Mouse (Mus musculus) left cerebral cortex, postnatal 4 days (tissue): ENCODE measurements around the gene Abca3. TPM values are rescaled to one million over a fixed set of nuclear protein-coding genes. Genes with fewer than 3 reads are reported as not detected.
A peak's percentile ranks its signal among the peaks of the same experiment; 100 is the strongest.

Source experiments
- DNase-seq: peaks from one replicate; pipeline ENCODE4 v3.0.0-alpha.2; 2022
- intact Hi-C: fragments of 180-260 bp; cut with DNase I; formaldehyde crosslinking; loops from one replicate; pipeline ENCODE4 v1.15.1; 2025
- total RNA-seq, 2 experiments: library from RNA; stranded (reverse); gene quantifications; 2 replicates each; pipeline ENCODE4 v1.2.3; 2021

The Abca3 gene
- total RNA-seq: 100 to 1,000 TPM; 109 to 114 TPM

DNA sequence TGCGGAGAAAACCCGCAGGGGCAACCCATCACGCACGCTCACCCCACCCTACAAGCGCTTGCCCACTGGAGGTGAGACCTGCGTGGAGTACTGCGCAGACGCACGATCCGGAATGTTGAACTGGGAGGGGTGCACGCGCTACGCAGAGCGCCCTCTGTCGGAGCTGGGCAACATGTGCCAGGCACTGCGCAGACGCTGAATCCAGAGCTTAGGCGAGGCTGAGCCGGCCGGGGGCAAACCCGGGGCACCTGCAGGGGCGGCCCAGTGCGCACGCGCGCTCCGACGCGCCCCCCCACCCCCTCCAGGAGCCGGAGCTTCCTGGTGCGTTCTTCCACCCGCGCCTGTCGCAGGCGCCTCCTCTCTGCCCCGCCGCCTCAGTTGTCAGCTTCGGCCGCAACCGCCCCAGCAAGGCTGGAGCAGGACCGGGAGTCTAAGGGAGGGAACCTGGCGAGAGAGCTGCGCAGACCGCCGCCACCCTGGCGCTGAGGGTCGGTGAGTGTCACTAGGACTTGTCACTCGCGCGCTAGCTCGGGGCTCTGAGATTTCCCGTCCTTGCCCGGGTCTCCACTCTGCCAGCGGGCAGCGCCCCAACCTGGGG lies at the start of gene Abca3:
Abca3 (plus strand) TSS at position 191 of the 598 bp plus-strand sequence.
- peak; percentile 96 for DNase-seq
- intact Hi-C loops: no loop called here

DNA sequence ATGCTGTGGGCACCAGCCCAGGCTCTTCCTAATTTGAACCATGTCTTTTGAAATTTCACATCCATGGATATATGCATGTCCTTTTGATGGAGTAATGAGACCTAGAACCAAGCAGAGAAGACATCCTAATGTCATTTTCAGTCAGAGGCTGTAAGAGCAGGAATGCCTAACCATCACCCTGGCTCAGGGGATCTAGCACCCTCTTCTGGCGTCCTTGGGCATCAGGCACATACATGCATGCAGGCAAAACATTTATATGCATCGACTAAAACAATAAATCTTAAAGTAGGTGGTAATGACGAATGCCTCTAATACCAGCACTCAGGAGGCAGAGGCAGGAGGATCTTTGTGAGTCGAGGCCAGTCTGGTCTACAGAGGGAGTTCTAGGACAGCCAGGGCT lies 44.2 kb upstream of the Abca3 start:
- peak; percentile 44 for DNase-seq
- intact Hi-C loops: no loop called here

DNA sequence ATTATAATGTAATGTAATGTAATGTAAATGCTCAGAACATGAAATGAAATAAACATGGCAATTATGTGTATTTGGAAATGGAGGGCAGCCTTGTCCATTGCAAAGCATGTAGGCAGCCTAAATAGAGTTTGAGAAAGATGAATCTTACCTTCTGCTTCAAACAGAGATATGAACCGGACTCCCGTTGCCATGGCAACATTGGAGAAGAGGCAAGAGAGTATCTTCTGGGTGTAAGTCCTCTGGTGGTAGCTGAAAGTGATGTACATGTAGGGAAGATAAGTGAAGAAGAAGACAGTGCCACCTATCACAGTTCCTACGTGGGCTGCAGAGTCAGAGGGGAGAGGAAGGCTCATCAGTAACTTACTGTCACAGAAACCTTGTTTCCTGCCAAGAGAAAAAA lies 30.9 kb upstream of the Abca3 start:
- intact Hi-C loops: no loop called here
- no peak for DNase-seq

DNA sequence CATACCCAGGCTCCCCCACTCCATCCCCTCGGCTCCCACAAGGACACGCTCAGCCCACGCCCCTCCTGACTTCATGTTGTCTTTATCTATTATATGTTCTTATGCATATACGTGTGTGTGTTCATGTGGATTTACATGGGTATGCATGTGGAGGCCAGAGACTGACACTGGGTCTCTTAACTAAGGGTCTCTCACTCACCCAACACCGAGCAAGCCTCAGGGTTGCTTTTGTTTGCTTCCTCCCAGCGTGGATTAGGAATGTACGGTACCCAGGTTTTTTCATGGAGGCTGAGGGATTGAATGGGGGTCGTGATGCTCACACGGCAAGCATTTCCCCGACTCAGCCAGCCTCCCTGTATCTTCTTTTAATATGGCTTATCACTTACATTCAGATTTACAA lies 26.7 kb upstream of the Abca3 start:
- intact Hi-C loops: no loop called here
- DNase-seq: no peak

- DNase-seq: no peak
- intact Hi-C loops: no loop called here
Measured at GRCm38 (mm10) chr17:24327656-24328055, 24.1 kb upstream of the Abca3 start.

DNA sequence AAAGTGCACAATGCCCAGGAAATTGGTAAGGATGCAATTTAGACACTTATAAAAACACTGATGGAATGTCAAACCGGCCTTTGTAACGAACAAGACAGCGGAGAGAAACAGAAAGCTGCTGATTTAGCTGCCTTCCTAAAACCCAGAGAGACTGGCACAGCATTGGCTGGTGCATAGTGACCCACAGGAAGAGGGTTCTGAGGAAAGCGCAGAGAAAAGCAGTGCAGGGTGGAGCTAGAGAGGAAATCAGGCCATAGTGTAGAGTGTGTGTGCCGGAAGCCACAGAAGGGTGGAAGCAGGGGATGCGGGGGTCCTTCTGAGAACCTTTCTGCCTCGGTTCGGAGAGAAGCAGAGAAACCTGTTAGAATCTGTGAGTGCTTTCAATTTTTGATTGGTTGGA lies 7.1 kb upstream of the Abca3 start:
- intact Hi-C loops: no loop called here

GRCm38 (mm10) chr17:24346831-24347230 lies 4.9 kb upstream of the Abca3 start:
- DNase-seq: no peak
- intact Hi-C loops: no loop called here

More for the DNA sequence above, 7.1 kb upstream of the Abca3 start:
- no peak for DNase-seq

DNA sequence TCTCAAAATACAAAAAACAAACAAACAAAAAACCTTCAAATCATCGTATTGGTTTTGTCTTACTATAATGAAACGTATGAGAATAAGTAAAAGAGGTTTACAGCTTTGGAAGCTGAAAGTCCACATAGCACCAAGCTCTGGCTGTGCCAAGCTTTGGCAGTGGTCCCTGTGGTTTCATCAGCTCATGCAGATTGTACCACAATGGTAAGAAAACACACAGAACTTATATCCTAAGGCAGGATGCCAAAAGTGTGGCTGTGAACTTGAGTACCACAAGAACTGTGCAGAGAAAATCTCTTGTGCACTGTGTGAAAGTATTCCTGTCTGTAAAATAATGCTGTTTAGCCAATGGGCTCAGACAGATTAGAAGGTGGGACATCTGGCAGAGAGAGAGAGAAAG lies 2.6 kb upstream of the Abca3 start:
- no peak for DNase-seq
- intact Hi-C loops: no loop called here

DNA sequence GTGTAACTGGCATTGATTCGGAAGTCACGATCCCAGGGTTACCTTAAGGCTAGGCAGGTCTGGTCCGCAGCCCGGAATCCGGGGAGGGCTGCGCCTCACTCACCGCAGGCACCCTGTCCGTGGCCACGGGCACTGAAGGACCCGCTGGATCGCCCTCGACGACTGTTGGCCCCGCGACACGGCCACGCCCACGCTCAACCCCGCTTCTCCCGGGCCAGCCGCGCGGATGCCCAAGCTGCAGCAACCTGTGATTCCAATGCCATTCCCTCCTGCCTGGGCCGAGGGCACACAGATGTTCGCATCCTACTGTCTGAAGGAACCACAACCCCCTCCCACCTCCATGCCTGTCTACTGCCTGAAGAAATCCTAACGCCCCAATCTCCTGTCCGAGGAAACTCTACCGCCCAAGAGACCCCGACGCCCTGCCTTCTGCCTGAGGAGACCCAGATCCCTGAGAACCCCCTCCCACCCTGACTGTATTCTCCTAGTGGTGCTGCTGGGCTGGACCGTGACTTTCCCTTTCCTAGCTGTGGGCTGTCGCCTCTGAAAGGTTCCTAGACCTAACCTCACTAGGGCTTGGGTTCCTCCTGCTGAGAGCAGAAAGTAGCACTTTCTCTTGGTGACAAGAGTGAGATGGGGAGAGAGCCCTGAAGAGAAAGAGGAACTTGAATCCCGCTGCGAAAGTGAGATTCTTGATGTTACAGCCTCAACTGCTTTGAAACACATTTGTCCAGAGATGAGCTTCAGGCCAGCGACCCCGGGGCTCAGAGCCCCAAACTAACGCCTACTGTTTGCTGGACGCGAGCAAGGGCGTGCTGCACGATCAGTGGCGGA lies 607 bp upstream of the Abca3 start, which contains the start of gene Abca17:
Abca17 (minus strand) TSS at position 143 of the 834 bp plus-strand sequence.
- DNase-seq: peak; percentile 18
- intact Hi-C loops: no loop called here

DNA sequence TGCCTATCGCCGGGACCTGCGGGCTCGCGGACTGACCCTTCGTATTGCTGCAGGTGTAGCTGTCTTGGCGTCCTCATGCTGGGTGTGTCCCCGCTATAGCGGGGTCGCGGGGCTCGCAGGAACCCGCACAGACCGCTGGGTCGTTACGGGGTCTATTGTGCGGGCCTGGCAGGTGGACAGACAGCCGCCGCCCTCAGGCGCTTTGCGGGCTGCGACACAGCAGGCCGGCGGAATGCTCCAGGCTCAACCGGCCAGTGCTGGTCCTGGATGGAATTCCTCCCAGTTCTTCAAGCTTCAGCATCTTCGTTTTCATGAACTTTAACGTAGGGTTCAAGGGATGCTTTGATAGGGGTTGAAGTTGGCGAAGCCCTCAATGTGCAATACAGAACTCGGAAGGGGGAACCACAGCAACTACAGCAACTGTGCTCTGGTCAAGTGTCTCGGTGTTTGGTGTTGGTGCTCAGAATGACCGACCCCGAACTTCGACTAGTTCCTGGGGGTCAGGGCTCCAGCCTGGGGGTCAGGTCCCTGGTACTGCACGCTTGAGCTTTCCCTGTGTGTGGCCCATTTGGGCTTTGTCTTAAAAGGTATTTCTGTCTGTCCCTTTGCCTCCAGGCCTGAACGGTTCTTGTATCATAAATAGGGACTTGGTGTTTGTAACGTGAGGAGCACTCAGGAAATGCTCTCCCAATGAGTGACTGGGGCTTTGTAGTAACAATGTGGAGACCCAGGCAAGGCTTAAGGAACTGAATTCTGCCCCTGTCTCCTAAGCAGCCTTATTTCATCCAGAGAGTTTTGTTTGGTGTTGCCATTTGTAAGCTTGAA lies 832 bp downstream of the Abca3 start:
- intact Hi-C loops: loop anchor here (1.0 kb wide), 1 partner anchor 39 kb away; no protein-coding TSS in a partner anchor
- no peak for DNase-seq

DNA sequence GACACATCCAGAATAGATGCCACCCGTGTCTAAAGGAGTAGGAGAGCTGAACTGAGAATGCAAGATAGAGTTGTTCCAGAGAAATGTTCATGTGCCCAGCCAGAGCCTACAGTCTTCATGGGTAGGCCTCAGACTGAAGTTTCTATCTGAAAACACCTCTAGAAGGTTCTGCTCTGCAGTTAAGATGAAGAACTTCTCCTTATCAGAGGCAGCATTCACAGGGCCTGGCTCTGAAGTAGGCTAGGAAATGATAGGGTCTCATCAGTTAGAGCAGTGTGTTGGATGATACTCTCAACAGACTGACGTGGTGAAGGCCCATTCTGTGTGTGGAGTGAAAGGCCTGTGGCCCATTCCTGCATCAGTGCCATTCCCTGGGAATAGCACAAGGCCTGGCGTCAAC lies 2.2 kb downstream of the Abca3 start:
- DNase-seq: no peak

GRCm38 (mm10) chr17:24355284-24355683 lies 3.5 kb downstream of the Abca3 start:
- no peak for DNase-seq
- intact Hi-C loops: no loop called here

More for the DNA sequence above, 2.2 kb downstream of the Abca3 start:
- intact Hi-C loops: loop anchor here (1.0 kb wide), 1 partner anchor 37 kb away; no protein-coding TSS in a partner anchor

DNA sequence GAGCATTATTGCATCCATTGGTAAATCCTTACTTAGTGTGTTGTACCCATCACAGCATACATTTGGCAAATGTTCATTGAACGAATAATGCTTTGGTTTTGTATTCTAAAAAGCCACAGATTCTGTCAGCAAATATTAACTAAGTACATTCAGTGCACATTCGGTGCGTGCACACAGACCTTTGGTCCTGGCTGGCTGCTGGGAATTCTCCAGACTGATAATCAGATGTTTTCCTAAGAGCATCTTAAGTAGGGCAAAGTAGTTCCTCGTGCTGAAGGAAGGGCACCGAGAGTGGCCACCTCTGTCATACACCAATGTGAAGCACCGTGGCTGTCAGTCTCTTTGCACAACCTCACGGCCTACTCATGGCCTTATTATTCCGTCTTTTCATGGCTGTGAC lies 7.3 kb downstream of the Abca3 start:
- DNase-seq: no peak
- intact Hi-C loops: no loop called here

DNA sequence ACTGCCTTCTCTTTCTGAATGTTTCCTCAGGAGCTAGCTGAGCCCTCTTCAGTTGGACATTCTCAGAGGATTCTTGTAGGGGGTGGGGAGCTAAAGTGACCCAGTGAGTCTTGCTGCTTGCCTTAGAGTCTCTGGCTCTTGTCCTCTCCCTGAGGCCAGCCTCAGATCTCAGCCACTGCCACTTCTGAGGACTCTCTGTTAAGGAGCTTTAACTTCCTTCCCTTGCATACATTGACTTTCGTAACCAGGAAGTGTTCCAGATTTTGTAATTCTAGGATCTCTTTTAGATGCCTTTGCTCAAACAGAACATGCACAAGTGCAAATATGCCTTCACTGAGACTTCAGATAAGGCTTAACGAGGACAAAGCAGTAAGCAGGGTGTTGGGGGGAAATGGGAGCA lies 8.2 kb downstream of the Abca3 start:
- no peak for DNase-seq
- intact Hi-C loops: no loop called here

DNA sequence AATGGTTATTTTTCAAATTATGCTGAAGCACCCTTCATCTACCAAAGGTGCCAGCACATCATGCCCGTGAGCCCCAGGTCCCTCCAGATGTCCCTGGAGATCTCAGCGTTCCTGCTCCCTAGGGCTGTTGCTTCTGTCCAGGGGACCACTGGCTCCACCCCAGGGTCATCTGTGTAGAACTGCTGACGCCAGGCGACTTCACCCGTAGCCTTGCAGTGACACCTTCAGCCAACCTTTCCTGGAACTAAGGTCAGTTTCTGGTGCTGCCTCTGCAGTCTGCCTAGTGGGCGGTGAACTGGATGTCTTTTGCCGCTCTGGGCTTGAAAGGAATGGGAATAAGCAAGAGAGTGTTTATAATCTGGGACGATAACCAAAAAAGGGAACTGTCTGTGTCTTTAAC lies 9.1 kb downstream of the Abca3 start:
- no peak for DNase-seq
- intact Hi-C loops: no loop called here

DNA sequence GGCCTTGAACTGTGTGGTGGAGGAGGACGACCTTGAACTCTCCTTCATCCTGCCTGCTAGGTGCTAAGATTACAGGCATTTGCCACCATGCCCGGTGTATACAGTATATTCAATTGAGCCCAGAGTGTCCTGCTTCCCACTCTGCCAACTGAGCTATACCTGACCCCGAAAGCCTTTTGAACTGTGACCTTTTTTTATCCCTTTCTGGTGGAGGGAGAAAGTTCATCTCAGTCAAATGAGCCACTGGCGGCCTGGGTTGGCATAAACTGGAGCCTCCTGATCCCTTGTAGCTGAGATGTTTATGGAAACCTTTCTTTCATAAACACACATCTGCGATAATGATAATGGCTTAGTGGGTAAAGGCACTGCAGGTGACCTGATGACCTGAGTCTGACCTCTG lies 9.5 kb downstream of the Abca3 start:
- intact Hi-C loops: no loop called here
- DNase-seq: no peak

DNA sequence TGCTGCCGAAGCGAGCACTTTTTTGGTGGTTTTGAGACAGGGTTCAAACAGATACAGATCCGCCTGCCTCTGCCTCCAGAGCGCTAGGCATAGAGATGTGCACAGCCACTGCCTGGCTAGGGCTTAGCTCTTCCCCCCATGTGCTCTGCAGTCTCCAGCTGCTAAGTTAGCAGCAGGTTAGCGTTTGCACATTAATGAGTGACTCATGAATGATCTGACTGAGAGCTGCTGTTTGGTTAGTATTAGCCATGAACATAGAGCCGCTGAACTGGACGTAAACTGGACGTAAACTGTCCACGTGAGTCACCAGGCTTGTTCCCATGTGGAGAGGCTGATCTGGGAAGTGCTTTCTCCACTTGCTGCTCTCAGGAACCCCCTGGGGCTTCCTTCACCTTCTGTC lies 10.8 kb downstream of the Abca3 start:
- intact Hi-C loops: no loop called here
- no peak for DNase-seq

DNA sequence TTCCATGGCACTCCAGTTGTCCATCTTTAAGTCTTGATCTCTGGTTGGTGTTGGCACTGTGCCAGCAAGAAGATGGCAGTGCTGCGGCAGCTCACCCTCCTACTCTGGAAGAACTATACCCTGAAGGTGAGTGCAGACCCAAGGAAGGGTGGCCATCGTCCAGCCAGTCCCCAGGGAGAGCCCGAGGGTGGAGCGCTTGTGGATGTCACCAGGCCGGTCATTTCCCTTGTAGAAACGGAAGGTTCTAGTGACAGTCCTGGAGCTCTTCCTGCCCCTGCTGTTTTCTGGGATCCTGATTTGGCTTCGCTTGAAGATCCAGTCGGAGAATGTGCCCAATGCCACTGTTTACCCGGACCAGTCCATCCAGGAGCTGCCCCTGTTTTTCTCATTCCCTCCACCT lies 12.7 kb downstream of the Abca3 start:
- intact Hi-C loops: no loop called here
- no peak for DNase-seq

DNA sequence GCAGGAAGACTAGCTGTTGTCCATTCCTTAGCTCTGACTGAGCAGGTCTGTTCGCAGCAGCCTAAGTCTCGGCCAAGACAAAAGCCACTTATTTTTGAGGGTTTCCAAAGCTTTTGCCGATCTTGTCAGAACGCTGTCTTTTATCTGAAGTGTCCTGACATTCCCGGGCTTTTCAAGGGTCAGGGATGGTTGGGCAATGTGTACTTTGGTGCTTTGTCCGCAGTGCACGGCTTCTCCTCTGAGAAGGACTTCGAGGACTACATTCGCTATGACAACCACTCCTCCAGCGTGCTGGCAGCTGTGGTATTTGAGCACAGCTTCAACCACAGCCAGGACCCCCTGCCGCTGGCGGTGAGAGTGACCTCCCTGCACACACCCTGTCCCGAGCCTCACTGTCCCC lies 14.1 kb downstream of the Abca3 start:
- DNase-seq: no peak
- intact Hi-C loops: no loop called here

DNA sequence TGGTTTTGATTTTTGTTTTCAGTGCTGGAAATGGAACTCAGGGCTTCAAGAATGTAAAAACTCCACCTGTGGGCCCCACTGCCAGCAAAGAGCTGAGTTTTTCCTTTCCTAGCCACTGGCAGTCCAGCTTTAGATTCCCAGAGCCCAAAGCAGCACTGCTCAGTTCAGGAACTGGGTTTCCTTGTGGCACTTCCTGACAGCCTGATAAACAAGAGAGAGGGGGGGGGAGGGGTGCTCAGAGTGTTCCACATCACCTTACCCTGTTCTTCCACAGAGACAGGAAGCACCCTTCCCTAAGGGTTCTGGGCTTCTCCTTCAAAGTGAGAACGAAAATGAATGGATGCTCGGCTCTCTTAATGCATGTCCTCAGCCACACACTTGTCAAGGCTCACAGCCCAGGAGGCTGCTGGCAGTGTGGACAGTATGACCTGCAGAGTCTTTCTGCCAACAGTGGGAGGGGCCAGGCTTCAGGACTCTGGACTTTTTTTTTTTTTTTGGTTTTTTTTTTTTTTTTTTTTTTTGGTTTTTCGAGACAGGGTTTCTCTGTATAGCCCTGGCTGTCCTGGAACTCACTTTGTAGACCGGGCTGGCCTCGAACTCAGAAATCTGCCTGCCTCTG lies 23.5 kb downstream of the Abca3 start:
- intact Hi-C loops: no loop called here
- DNase-seq: no peak

DNA sequence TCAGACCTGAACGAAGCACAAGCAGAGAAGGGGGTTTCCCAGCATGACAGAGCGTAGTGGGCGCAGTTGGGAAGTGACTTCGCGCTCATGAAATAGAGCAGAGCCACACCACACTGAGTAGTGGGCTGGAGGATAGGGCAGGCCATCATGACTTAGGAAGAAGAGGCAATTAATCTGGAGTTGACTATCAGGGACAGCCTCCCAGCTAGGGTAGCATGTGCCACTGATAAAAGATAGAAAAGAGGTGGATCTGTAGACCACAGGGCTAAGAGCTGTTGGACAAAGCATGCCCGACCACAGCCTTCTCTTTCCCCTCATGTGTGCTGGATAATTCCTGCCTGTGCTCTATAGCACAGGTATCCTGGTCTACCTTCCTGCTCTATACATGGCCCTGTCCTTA lies 24.1 kb downstream of the Abca3 start:
- intact Hi-C loops: no loop called here
- DNase-seq: no peak
